Mouse (Mus musculus) forebrain, embryonic 11.5 days (tissue): ENCODE data around the gene Jmjd1c. TPM values are rescaled to one million over a fixed set of nuclear protein-coding genes. Genes with fewer than 3 reads are reported as not detected.

Experiments
- ATAC-seq: fragments of 200-750 bp; cut with Nextera tagmentation; replicated peaks from 2 replicates; pipeline ENCODE4 v1.8.0; 2017; ENCODE audit warnings: moderate TSS enrichment; ENCODE audit not compliant: low FRiP score
- DNase-seq: peaks from one replicate; pipeline ENCODE4 v3.0.0-alpha.2; 2017; ENCODE audit warnings: low spot score
- H3K27ac ChIP-seq: fragments of 300-500 bp; sonication (generic); 2 replicates; pipeline ENCODE4 v1.5.1; 2014; ENCODE audit warnings: low read depth, low read length
- H3K27me3 ChIP-seq: fragments of 300-500 bp; sonication (generic); 2 replicates; pipeline ENCODE4 v1.6.1; 2014; ENCODE audit warnings: mild to moderate bottlenecking, low read length, mixed read lengths; ENCODE audit not compliant: control insufficient read depth, insufficient read depth
- H3K36me3 ChIP-seq: fragments of 300-500 bp; sonication (generic); 2 replicates; pipeline ENCODE4 v1.6.1; 2014; ENCODE audit warnings: mild to moderate bottlenecking, low read length, moderate library complexity, mixed read lengths; ENCODE audit not compliant: control insufficient read depth, insufficient read depth
- H3K4me1 ChIP-seq: fragments of 300-500 bp; sonication (generic); replicated peaks from 2 replicates; pipeline ENCODE4 v1.6.1; 2014; ENCODE audit warnings: low read length, mixed read lengths; ENCODE audit not compliant: control insufficient read depth, insufficient read depth
- H3K4me2 ChIP-seq: fragments of 300-500 bp; sonication (generic); 2 replicates; pipeline ENCODE4 v1.6.1; 2014; ENCODE audit warnings: low read depth, mild to moderate bottlenecking, low read length, moderate library complexity, mixed read lengths; ENCODE audit not compliant: severe bottlenecking
- H3K4me3 ChIP-seq: fragments of 300-500 bp; sonication (generic); 2 replicates; pipeline ENCODE4 v1.5.1; 2014; ENCODE audit warnings: low read depth, low read length
- H3K9ac ChIP-seq: fragments of 300-500 bp; sonication (generic); 2 replicates; pipeline ENCODE4 v1.6.1; 2014; ENCODE audit warnings: low read length
- H3K9me3 ChIP-seq: fragments of 300-500 bp; sonication (generic); 2 replicates; pipeline ENCODE4 v1.6.1; 2016; ENCODE audit warnings: low read length, mixed read lengths; ENCODE audit not compliant: control insufficient read depth
- WGBS: fragments of 180-500 bp; shearing (Covaris S2); extraction: QIAGEN DNeasy Blood & Tissue Kit; methylation state at CpG from one replicate; pipeline ENCODE4 v1.1.7; 2014; 5-methylcytosine and 5-hydroxymethylcytosine counted together
- polyA plus RNA-seq: library from polyadenylated mRNA; unstranded; fragments of >200 nt; fragmentation: Nextera tagmentation; extraction: Ambion mirVana; gene quantifications from 2 replicates; pipeline ENCODE4 v1.2.1, GENCODE M21; 2014

Gene Jmjd1c
- polyA plus RNA-seq, 1 experiment from 2014 or later: 55.7 TPM

- H3K27ac ChIP-seq: no peak overlapping the region
- ATAC-seq: no peak
- no peak for DNase-seq
- no peak overlapping the region for H3K4me2 ChIP-seq
- H3K36me3 ChIP-seq: no peaks in the 10 kb centered on the region; the same call in 1 of the 2 replicates
- H3K9me3 ChIP-seq: no peaks in the 10 kb centered on the region
- no peak overlapping the region for H3K9ac ChIP-seq
- H3K4me1 ChIP-seq: peaks cover 5% of the 10 kb centered on the region; the same call in 1 of the 2 replicates
- no peak overlapping the region for H3K4me3 ChIP-seq
- H3K27me3 ChIP-seq: no peaks in the 10 kb centered on the region
Observed at GRCm38 (mm10) chr10:67189057-67189456, 93.1 kb downstream of the Jmjd1c start.

DNA sequence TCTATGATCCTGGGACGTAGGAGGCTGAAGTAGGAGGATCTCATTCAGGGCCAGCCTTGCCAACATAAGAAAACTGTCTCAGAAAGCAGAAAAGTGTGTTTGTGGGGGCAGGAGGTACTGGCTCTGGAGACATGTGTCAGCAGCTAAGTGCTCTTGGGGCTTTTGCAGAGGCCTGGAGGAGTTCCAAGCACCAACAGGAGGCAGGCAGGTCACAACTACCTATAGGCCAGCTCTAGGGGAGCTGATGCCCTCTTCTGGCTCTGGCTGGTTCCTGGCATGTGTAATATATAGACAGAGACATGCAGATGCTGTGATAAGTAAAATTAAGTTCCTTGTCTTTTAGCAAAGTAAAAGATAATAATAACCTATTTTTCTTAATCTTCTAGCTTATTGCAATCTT, 94.3 kb downstream of the Jmjd1c start:
- no peak overlapping the region for H3K9ac ChIP-seq
- no peaks in the 10 kb centered on the region; the same call in 1 of the 2 replicates for H3K36me3 ChIP-seq
- H3K27me3 ChIP-seq: no peaks in the 10 kb centered on the region
- ATAC-seq (no peak), DNase-seq (no peak)
- H3K4me1 ChIP-seq: peaks cover 5% of the 10 kb centered on the region; the same call in 1 of the 2 replicates
- H3K27ac ChIP-seq: no peak overlapping the region
- no peaks in the 10 kb centered on the region for H3K9me3 ChIP-seq
- 93% methylated on average over 1 of the region's 1 CpGs for WGBS
- H3K4me2 ChIP-seq: no peak overlapping the region
- H3K4me3 ChIP-seq: no peak overlapping the region

- Histone ChIP-seq H3K9me3 (no peaks in the 10 kb centered on the region), H3K27me3 (no peaks in the 10 kb centered on the region), H3K4me2 (no peak overlapping the region), H3K36me3 (no peaks in the 10 kb centered on the region; the same call in 1 of the 2 replicates), H3K27ac (no peak overlapping the region), H3K4me1 (0 out of 2 replicates have a peak, but pooled peaks cover 3% of the 10 kb centered on the region), H3K9ac (no peak overlapping the region), H3K4me3 (no peak overlapping the region)
- DNase-seq (no peak), ATAC-seq (no peak)
- 91% methylated on average over 3 of the region's 3 CpGs for WGBS
Observed at GRCm38 (mm10) chr10:67192366-67192765, 96.4 kb downstream of the Jmjd1c start.

- Histone ChIP-seq H3K4me1 (0 out of 2 replicates have a peak, but pooled peaks cover 3% of the 10 kb centered on the region), H3K36me3 (no peaks in the 10 kb centered on the region; the same call in 1 of the 2 replicates), H3K4me2 (no peak overlapping the region), H3K4me3 (no peak overlapping the region), H3K9me3 (no peaks in the 10 kb centered on the region), H3K9ac (no peak overlapping the region), H3K27me3 (no peaks in the 10 kb centered on the region), H3K27ac (no peak overlapping the region)
- no peak for DNase-seq
- ATAC-seq: no peak
- 81% methylated on average over 3 of the region's 3 CpGs for WGBS
Observed at GRCm38 (mm10) chr10:67193003-67193652, 97.2 kb downstream of the Jmjd1c start.

DNA sequence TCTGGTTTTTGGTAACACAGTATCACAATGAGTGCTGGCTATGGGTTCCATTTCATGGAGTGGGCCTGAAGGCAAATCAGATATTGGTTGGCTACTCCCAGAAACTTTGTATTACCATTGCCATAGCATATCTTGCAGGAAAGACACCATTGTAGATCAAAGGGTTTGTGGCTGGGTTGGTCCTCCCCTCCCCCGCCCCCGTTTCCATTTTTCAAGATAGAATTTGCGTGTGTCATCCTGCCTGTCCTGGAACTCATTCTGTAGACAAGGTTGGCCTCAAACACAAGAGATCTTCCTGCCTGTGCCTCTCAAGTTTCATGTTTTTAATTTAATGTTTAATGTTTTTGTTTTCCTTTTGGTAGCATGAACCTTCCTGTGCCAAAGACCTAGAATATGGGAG, 98.1 kb downstream of the Jmjd1c start:
- DNase-seq (no peak), ATAC-seq (no peak)
- no peak overlapping the region for H3K4me3 ChIP-seq
- H3K36me3 ChIP-seq: no peaks in the 10 kb centered on the region; the same call in 1 of the 2 replicates
- no peak overlapping the region for H3K27ac ChIP-seq
- H3K9ac ChIP-seq: no peak overlapping the region
- 95% methylated on average over 3 of the region's 3 CpGs for WGBS
- H3K4me1 ChIP-seq: 0 out of 2 replicates have a peak, but pooled peaks cover 2% of the 10 kb centered on the region
- H3K4me2 ChIP-seq: no peak overlapping the region
- H3K27me3 ChIP-seq: no peaks in the 10 kb centered on the region
- H3K9me3 ChIP-seq: no peaks in the 10 kb centered on the region

- DNase-seq: no peak
- no peaks in the 10 kb centered on the region for H3K27me3 ChIP-seq
- H3K4me1 ChIP-seq: no peaks in the 10 kb centered on the region
- H3K27ac ChIP-seq: no peak overlapping the region
- no peaks in the 10 kb centered on the region for H3K9me3 ChIP-seq
- 97% methylated on average over 1 of the region's 1 CpGs for WGBS
- no peak for ATAC-seq
- no peak overlapping the region for H3K4me3 ChIP-seq
- H3K36me3 ChIP-seq: no peaks in the 10 kb centered on the region; the same call in 1 of the 2 replicates
- no peak overlapping the region for H3K4me2 ChIP-seq
- no peak overlapping the region for H3K9ac ChIP-seq
Observed at GRCm38 (mm10) chr10:67195671-67196070, 99.7 kb downstream of the Jmjd1c start.

DNA sequence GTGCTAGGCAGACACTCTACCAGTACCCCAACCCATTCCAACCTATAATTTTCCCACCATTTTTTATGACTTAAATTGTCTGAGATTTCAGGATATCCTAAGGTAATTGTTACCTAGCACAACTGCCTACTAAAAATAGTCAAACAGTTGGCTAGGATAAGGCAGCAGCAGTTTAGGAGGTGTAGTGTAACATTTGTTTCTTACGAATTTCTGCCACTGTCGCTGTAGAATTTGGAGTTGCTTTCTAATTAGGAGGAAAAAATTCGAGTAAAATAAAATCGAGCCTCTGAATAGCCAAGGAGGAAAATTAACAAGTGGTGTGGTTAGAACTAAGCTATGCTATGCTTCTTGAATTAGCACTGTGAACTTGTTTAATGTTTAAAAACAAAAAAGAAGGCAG, 101.3 kb downstream of the Jmjd1c start:
- no peak for DNase-seq
- Histone ChIP-seq H3K27ac (no peak overlapping the region), H3K4me1 (no peaks in the 10 kb centered on the region), H3K4me2 (no peak overlapping the region), H3K9ac (no peak overlapping the region), H3K9me3 (no peaks in the 10 kb centered on the region), H3K36me3 (no peaks in the 10 kb centered on the region; the same call in 1 of the 2 replicates), H3K4me3 (no peak overlapping the region), H3K27me3 (no peaks in the 10 kb centered on the region)
- no peak for ATAC-seq
- WGBS: 86% methylated on average over 4 of the region's 4 CpGs

DNA sequence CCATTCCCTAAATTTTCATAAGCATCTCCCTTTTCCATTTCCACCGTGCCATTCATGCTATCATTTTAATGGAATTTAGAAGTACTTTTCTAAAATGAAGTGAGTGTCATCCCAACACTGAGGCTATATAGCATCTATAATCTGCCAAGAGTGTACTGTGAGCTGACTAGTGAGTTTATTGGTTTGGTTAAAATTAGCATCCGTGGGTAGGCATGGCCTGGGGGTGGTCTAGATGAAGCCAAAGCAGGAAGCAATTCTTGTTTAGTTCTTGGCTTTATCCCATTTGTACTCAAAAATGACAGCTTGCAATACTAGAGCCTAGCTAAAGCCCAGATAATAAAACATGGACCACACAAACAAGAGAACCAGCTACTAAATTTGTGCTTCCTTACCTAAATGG, 101.9 kb downstream of the Jmjd1c start:
- H3K9me3 ChIP-seq: no peaks in the 10 kb centered on the region
- DNase-seq: no peak
- H3K4me2 ChIP-seq: no peak overlapping the region
- H3K4me3 ChIP-seq: no peak overlapping the region
- H3K27ac ChIP-seq: no peak overlapping the region
- H3K9ac ChIP-seq: no peak overlapping the region
- WGBS: 88% methylated on average over 2 of the region's 2 CpGs
- no peaks in the 10 kb centered on the region for H3K27me3 ChIP-seq
- no peaks in the 10 kb centered on the region for H3K4me1 ChIP-seq
- ATAC-seq: no peak
- no peaks in the 10 kb centered on the region for H3K36me3 ChIP-seq

DNA sequence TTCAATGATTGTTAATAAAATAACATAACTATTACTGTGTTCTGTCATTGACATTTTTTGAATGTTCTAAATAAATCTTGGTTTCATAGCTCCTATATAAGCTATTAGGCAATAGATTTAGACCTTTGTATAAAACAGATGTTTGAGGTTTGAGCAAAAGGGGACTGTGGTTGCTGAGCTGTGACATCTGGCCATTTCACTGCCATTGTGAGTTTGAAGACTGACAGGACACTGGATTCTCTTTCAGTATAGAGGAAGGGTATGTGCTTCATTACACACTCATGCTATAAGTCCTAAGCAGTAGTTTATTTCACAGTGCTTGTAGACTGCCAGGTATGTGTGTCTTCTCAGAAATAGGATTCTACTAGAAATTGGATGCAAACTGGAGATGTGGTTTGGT, 105.8 kb downstream of the Jmjd1c start:
- Histone ChIP-seq H3K9me3 (no peaks in the 10 kb centered on the region), H3K27me3 (no peaks in the 10 kb centered on the region), H3K36me3 (no peaks in the 10 kb centered on the region), H3K4me2 (no peak overlapping the region), H3K27ac (no peak overlapping the region), H3K9ac (no peak overlapping the region), H3K4me3 (no peak overlapping the region), H3K4me1 (no peaks in the 10 kb centered on the region)
- no peak for ATAC-seq
- DNase-seq: no peak
